ENCODE assay signal across 8 mouse cellular contexts in genomic region chr4:119294415-119295133, GRCm38 (mm10). TPM values are rescaled to one million over a fixed set of nuclear protein-coding genes. Genes with fewer than 3 reads are reported as not detected.
A peak's percentile ranks its signal among the peaks of the same experiment; 100 is the strongest.
DNase-seq lines count a peak whose midpoint lies in the region; ATAC-seq lines count a peak whose summit lies in the region.

Gene Ybx1, minus strand, starts transcription at chr4:119294604.

- under 1% methylated on average over 55 of the region's 61 CpGs for WGBS in lung, embryonic 16.5 days

- peak within 1 kb of the TSS; percentile 77 for H3K4me3 ChIP-seq in lung, embryonic 16.5 days (ENCODE audit: low read length)

- no peaks in the 10 kb centered on the region for H3K27me3 ChIP-seq in lung, embryonic 16.5 days (ENCODE audit: control insufficient read depth, insufficient read depth, low read depth, low read length)

- ATAC-seq in hematopoietic stem cell, adult 5-6 weeks (replicated peaks in 1 of 2; ENCODE audit: insufficient read depth in 1 of 2, low FRiP score in 2 of 2, low TSS enrichment in 1 of 2, low read depth in 1 of 2, poor library complexity in 2 of 2, severe bottlenecking in 2 of 2): peak; percentile 97 to 99
- ATAC-seq in lung, embryonic 16.5 days (ENCODE audit: low read depth): peak; percentile 99

- H3K36me3 ChIP-seq in lung, embryonic 16.5 days (ENCODE audit: control insufficient read depth, insufficient read depth, low read length): peaks cover 5% of the 10 kb centered on the region

- peaks cover 10% of the 10 kb centered on the region for H3K4me1 ChIP-seq in lung, embryonic 16.5 days (replicated peaks; ENCODE audit: control insufficient read depth, insufficient read depth, low read length)

- peak within 1 kb of the TSS; percentile 87 for H3K27ac ChIP-seq in lung, embryonic 16.5 days (ENCODE audit: low read length)

- H3K9me3 ChIP-seq in lung, embryonic 16.5 days (ENCODE audit: control insufficient read depth, low read length): no peaks in the 10 kb centered on the region

- H3K9ac ChIP-seq in lung, embryonic 16.5 days (ENCODE audit: low read length): peak within 1 kb of the TSS; percentile 90

- peak; percentile 96 for DNase-seq in MEL-GATA-1-ER (ENCODE audit: extremely low read depth, low read depth)
- DNase-seq in cerebellum, adult 8-10 months: peak; percentile 100
- DNase-seq in forelimb bud, embryonic 11.5 days (ENCODE audit: low read depth, low spot score): peak; percentile 99
- DNase-seq in layer of hippocampus, adult 9-10 months (ENCODE audit: low spot score): peak; percentile 99
- DNase-seq in ovary, postnatal 10 days (ENCODE audit: low spot score): peak; percentile 100
- DNase-seq in thymus, postnatal 10 days (ENCODE audit: low spot score in 2 of 2): peak; percentile 98 to 99

- H3K4me2 ChIP-seq in lung, embryonic 16.5 days (ENCODE audit: low read depth, low read length): peak within 1 kb of the TSS; percentile 92

RNA-seq across cellular contexts. Expression of gene Ybx1, which starts in this region (rescaled TPM):
- total RNA-seq in hematopoietic stem cell, adult 5-6 weeks (2017): 798 and 983 TPM in 2 replicates
- 412 and 442 TPM in 2 replicates for polyA plus RNA-seq in lung, embryonic 16.5 days (2015; fragmentation: Nextera tagmentation; extraction: Ambion mirVana)

Comparison
In these comparisons a context has a peak if more than half of its experiments do, and no peak if none do; other contexts are left out.
1. Peak in every context shown above with its lines: DNase-seq, ATAC-seq, H3K4me3 ChIP-seq and H3K27ac ChIP-seq.